Mouse (Mus musculus) spleen, postnatal 14 days (tissue): ENCODE measurements around the gene Eef2k.

Experiments
- DNase-seq, 2 experiments: peaks; one replicate each; pipeline ENCODE4 v3.0.0; 2021 to 2022; ENCODE audit warnings: low spot score in 2 of 2

Gene Eef2k

DNA sequence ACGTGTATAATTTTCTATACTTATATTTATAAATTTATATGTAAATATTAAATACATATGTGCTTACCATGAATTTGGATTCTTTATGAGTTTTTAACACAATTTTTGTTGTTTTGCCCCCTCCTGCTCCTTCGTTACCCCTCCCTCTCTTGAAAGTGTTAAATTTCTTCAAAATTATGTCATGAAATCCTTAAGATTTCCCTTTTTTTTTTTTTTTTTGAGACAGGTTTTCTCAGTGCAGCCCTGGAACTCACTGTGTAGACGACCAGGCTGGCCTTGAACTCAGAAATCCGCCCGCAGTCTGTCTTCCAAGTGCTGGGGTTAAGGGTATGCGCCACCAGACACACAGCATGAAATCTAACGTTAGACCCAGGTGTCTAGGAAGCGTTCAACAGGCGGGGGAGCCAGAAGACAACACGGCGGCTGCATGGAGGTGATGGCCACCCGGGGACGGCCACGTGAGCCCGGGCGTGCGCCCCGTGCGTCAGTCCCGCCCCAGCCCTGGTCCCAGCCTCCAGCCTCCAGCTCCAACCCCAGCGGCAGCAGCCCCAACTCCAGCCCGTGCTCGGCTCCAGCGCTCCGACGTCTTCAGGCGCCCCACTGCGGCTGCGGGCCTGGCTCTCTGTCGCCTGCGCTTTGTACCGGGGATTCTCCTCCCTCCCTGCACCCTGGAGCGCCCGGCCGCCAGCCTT, at the start of gene Eef2k:
Gene Eef2k, plus strand, starts transcription at position 487 of the 692 bp plus-strand sequence.
- peak; percentile 74 to 83 for DNase-seq

DNA sequence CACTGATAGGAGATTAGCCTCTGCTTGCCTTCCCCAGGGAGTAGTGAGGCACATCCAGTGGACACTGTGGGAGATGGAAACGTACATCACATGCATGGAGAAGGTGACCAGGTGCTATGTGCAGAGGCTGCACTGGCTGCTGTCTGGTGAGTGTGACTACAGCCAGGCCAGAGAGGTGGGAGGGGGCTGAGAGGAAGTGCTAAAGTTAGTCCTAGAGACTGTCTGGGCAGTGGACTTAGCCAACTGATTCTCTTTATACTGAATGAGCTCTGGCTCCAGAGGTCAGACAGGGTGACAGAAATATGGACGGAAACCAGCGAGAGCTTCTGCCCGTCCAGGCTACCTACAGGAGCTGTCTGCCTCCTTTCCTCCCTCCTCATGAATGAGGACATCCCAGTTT, 47.1 kb upstream of the Eef2k start:
- DNase-seq = no peak

DNA sequence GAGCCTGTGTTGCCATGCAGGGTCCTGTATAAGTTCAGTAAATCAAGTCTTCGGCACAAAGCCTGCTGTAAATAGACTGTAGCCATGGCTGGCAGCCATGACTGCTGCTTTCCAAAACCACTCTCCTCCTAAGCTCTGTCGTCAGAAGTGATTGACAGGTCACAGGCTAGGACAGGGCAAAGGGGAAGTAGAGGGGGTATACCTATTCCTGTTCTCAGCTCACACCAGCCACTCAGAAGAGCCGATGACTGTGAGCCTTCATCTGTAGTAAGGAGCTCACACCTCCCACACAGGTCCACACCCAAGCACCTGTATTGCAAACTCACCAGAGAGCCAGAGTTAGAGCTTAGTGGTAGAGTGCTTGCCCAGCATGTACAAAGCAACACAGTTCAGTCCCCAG, 46.3 kb upstream of the Eef2k start:
- no peak for DNase-seq

DNA sequence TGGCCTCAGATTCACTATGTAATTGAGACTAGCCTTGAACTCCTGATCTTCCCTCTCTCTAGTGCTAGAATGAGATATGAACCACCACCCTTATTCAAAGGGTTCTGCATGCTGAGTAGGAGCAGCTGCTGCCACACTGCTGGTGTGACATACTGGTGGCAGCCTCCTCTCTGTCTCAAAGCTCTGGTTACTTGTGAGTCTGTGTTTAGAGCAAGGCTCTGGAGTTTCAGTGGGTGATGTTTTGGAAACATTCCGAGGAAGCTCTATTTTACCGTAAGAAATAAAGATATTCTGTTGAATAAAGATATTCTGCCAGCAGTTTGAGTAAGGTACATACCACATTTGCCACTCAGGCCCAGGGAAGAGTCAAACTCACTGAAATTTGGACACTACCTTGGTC, 39.4 kb upstream of the Eef2k start:
- DNase-seq = no peak

GRCm38 (mm10) chr7:120809705-120810104, 32.9 kb upstream of the Eef2k start:
- DNase-seq = no peak

DNA sequence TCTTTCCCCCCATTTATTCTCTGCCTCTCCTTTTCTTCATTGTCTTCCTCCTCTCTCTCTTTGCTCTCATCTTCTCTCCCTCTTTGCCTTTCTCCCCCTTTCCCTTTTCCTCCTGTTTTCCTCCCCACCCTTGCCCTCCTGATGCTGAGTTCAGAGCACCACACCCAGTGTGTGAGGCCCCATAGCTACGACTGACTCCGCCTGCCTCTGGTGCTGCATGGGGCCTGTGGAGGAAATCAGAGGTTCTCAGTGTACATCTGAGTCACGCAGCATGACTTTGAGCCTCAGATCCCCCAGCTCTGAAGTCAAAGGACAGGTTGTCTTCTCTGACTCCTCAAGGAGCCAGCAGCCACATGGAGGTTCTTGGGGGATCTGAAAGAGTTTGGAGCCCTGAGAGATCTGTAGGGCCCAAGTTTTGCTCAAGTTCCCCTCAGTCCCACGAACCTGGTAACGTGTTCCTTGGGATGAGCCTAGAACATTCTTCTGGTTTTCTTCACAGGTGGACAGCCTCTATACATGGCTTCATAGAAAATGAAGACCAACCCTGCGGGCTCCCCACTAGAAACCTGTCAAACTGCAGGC, 30.7 kb upstream of the Eef2k start, which contains the start of gene Gm5737:
Gene Gm5737, plus strand, starts transcription at position 532 of the 582 bp plus-strand sequence.
- DNase-seq = no peak

DNA sequence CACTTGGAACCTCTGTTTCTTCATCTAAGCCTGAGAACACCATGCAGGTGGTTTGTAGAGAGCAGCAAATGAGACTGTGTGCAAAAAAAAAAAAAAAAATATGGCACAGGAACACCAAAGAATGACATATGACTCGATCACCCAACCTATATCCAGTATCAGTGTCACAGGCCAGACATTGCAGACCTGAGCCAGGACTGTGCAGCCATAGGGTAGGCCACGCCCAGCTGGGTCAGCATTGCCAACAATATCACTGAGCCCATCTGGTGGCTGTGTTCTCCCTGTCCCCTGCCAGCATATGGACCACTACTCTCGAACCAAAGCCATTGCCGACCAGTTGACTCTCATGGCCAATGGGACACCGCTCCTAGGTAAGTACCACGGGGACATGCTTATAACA, 25.1 kb upstream of the Eef2k start:
- DNase-seq = no peak

GRCm38 (mm10) chr7:120819386-120819785, 23.2 kb upstream of the Eef2k start:
- no peak for DNase-seq

DNA sequence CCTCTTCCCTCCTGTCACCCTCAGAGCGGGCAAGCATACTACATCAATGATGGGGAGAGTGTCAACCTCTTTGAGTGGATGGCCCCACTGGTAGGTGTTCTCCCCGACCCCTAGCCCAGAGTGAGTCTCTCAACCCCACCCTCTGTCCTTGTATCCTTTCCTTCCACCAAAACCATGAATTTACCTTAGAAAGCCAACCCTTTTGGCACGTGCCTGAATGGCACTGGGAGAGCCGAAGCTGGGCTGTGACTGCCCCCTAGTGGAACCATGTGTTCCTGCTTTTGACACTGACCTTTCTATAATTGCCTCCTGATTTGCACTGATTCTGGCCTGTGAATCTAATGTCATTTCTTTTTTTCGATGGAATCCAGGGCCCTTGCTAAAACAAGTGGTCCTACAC, 19.4 kb upstream of the Eef2k start:
- DNase-seq = peak in 1 of 2 experiments; percentile 52

- DNase-seq = no peak
These were observed 17.5 kb upstream of the Eef2k start for GRCm38 (mm10) chr7:120825097-120825496.

- DNase-seq = peak in 1 of 2 experiments; percentile 32
These were observed 16.2 kb upstream of the Eef2k start for GRCm38 (mm10) chr7:120826408-120826807.

DNA sequence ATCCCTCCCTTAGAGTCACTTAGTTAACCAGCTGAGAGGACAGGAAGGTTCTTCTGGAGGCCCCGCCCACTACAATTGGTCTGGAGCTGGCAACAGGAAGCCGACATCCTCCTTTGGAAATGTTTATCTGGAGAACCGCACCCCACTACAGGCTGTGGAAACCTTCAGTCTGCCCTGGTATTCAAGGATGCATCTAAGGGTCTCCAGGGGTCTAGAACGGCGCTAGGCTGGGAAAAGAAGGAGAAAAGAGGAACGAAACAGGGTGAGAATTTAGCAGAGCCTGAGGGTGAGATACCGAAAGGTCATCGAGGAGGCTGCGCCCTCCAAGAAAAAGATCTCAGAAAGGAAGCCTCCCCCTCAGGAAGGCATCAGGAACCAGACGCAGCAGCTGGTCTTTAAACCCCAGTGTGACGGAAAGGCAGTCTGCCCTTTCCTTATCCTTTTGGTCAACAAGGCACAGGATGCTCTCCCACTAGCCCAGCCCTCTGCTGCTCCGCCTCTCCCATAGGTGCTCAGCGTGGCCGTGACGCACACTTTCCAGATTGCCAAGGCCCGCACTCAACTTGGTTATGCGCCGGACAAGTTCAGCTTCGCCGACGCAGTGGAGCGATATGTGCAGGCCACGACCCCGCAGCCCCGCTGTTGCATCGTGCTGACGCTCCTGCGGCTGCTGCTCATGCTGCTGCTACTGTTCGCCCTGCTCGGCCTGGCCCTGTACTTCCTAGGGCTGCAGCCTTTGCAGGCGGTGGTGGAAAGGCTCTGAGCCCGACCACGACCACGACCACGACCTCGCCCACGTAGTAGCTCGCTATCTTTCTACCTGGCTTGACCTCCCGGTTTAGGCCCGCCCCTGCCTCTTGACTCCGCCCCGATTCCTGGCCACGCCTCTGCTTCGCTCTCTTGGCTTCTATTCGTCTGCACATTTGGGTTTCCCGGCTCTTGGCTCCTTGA, 11.9 kb upstream of the Eef2k start:
- peak; percentile 42 to 57 for DNase-seq

DNA sequence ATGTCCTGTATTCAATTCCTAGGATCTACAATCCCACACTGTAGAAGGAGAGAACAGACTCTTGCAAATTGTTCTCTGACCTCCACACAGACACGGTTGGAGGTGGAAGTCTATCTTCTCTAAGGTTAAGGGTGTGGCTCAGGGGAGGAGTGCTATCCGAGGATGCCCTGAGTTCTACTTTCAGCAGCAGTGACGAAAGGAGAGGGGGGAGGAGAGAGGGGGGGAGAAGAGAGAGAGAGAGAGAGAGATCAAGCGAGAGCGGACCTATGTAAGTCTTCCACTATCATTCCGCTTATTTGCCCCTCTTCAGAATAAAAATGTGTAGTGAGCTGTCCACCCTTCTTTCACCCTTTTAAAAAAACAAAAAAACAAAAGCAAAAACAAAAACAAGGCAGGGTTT, 8.2 kb upstream of the Eef2k start:
- no peak for DNase-seq

- peak; percentile 41 to 53 for DNase-seq
These were observed 7.7 kb upstream of the Eef2k start for GRCm38 (mm10) chr7:120834863-120835372.

DNA sequence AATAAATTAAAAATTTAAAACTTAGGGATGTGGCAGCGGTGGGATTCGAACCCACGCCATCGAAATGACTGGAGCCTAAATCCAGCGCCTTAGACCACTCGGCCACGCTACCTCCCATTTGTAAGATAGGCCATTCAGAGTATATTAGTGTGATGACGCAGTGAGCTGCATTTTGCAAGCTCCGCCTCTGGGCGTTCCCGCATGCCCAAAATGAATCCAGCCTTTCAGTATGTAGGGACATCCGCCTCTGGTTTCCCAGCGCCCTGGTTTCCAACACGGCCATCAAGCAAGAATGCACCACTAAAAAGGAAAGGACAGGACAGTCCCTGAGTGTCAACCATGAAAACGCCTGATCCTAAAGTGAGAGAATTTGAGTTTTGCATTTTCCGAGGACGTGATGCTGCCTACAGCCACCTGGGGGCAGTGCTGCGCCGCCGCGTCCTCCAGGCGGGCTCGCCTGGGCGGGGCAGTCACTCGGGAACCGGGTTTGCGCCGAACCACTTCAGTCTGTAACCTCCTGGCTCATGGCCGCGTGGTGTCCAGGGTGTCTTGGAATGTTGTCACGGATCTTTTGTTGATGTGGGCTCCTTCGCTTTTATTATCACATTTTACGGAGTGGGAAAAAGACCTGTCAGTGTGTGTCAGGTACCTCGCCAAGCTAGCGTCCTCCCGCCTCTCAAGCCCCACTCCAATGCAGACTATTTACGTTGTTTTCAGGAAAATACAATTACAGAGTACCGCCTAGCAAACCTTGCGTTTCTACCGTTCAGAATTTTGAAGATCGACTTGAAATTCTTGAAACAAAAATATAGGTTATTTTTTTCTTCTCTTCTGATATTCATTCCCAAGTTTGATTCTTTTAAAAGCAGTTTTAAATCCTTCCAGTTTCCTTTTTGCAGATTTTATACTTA, 6.9 kb upstream of the Eef2k start:
- peak; percentile 93 to 95 for DNase-seq

GRCm38 (mm10) chr7:120836361-120836760, 6.3 kb upstream of the Eef2k start:
- no peak for DNase-seq

GRCm38 (mm10) chr7:120838436-120839160, 4.0 kb upstream of the Eef2k start:
- no peak for DNase-seq

GRCm38 (mm10) chr7:120839786-120840185, 2.8 kb upstream of the Eef2k start:
- no peak for DNase-seq

DNA sequence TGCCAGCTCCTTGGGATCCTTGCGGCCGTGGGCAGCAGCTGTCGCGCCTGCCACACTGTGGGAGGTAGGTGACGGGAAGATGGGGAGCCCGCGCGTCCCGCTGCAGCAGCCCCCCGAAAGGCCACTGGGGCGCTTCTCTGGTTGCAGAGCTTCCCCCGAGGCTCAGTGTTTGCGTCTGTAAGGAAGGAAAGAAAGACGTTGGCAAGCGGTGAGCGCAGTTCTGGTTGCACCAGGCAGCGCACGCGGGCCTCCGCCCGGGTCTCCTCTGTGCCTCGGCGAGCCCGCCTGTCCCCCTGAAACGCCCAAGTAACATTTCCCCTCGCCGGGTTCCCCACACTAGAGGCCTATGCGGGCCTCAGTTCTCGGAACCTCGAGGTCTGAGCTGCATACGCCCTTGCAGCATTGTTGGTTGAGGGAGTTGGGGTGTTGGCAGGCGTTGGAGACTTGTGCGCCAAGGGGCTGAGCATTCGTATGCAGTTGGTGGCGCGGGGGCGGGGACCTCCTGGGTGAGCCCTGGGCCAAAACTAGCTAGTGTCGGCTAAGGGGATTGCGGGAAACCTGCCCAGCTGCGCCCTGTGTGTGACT, 498 bp downstream of the Eef2k start:
- DNase-seq = peak; percentile 62 to 71

DNA sequence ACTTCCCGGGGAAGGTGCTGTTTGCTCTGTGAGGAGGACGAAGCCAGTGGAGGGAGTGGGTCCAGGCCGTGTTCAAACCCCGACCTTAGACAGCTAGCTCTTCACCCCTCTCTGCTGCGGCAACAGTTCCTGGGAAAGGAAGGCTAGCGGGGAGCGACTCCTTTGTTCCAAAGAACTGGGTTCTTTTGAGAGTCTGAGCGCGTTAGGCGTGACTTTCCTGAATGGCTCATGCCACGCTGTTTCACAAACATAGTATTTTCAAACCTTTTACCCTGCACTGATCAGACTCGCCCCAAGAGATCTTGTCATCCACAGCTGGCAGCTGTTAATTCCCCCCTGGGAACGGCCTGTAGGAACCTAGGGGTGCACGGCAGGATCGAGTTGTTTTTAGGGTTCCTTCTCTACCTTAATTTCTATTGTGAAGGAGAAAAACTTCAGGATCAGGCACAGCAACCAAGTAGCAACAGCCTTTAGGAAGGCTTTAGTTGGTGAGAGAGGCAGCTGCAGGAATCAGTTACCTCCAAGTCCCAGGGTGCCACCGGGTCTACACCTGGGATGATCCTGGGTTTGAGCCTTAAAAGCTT, 1.3 kb downstream of the Eef2k start:
- DNase-seq = no peak
